In the genomic region with DNA sequence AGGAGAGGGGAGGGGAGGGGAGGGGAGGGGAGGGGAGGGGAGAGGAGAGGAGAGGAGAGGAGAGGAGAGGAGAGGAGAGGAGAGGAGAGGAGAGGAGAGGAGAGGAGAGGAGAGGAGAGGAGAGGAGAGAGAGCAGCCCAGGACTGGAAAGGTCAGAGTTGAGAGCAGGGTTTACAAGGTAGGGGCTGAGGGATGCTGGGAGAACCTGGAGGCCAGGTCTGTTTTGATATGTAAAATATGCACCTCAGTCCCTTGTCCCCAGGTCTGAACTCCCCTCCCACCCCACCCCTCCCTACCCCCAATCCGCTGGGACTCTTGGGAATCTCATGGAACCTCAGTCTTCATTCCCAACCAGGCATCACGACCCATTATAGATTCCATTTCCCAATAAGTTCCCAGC, we compare ENCODE assay signal across 13 mouse cellular contexts. TPM values are rescaled to one million over a fixed set of nuclear protein-coding genes. Genes with fewer than 3 reads are reported as not detected.
"Had no signal": no experiment of that assay in that cellular context is flagged by ENCODE, and none has a peak within 500 bp of the region (broad histone marks: within the 10 kb centered on the region; RNA-seq: fewer than 3 reads in every experiment).

No protein-coding gene starts in this region.

RNA-seq across cellular contexts. Expression of gene Epp13, which starts 7.5 kb away (rescaled TPM):
- total RNA-seq: neutrophil, adult 5-6 weeks had no signal
- polyA plus RNA-seq: neural tube, embryonic 13.5 days; neural tube, embryonic 14.5 days; neural tube, embryonic 15.5 days; small intestine, adult 2 months; spleen, adult 2 months; stomach, embryonic 14.5 days; stomach, embryonic 15.5 days; stomach, embryonic 16.5 days; stomach, postnatal 0 days; thymus, adult 2 months; urinary bladder, adult 2 months had no signal

RNA-seq across cellular contexts. Expression of gene Zscan5b, which starts 37.9 kb away (rescaled TPM):
- total RNA-seq: neutrophil, adult 5-6 weeks had no signal
- polyA plus RNA-seq: neural tube, embryonic 13.5 days; neural tube, embryonic 14.5 days; neural tube, embryonic 15.5 days; small intestine, adult 2 months; spleen, adult 2 months; stomach, embryonic 14.5 days; stomach, embryonic 15.5 days; stomach, embryonic 16.5 days; stomach, postnatal 0 days; thymus, adult 2 months; thymus, postnatal 0 days; urinary bladder, adult 2 months had no signal
